Mouse (Mus musculus) testis, adult 2 months (tissue): ENCODE results near the gene Carmil1. TPM values are rescaled to one million over a fixed set of nuclear protein-coding genes. Genes with fewer than 3 reads are reported as not detected.

Experiments
- H3K27ac ChIP-seq: fragments of 200-500 bp; 2 replicates; pipeline ENCODE4 v1.5.1; 2012; ENCODE audit warnings: low read depth, low read length; ENCODE audit not compliant: control insufficient read depth, insufficient read depth
- H3K27me3 ChIP-seq: fragments of 200-500 bp; 2 replicates; pipeline ENCODE4 v1.6.1; 2012; ENCODE audit warnings: mild to moderate bottlenecking, low read length, moderate library complexity; ENCODE audit not compliant: control insufficient read depth, insufficient read depth
- H3K36me3 ChIP-seq: fragments of 200-500 bp; 2 replicates; pipeline ENCODE4 v1.6.1; 2012; ENCODE audit warnings: mild to moderate bottlenecking, low read length; ENCODE audit not compliant: control insufficient read depth, insufficient read depth
- H3K4me1 ChIP-seq: fragments of 200-500 bp; 2 replicates; pipeline ENCODE4 v1.6.1; 2012; ENCODE audit warnings: low read length; ENCODE audit not compliant: control insufficient read depth, insufficient read depth
- H3K4me3 ChIP-seq: fragments of 200-500 bp; 2 replicates; pipeline ENCODE4 v1.5.1; 2012; ENCODE audit warnings: low read depth, mild to moderate bottlenecking, low read length, moderate library complexity, mixed read lengths; ENCODE audit not compliant: control insufficient read depth
- CTCF ChIP-seq: fragments of 200-500 bp; IDR thresholded peaks from 2 replicates; pipeline ENCODE4 v1.5.1; 2012; ENCODE audit warnings: low read depth, mild to moderate bottlenecking, inconsistent platforms, low read length, moderate library complexity; ENCODE audit not compliant: control insufficient read depth, insufficient read depth, insufficient replicate concordance
- POLR2A ChIP-seq: fragments of 200-500 bp; IDR thresholded peaks from 2 replicates; pipeline ENCODE4 v1.6.1; 2012; ENCODE audit warnings: low read depth, mild to moderate bottlenecking, inconsistent platforms, low read length, moderate library complexity; ENCODE audit not compliant: control insufficient read depth
- polyA plus RNA-seq: library from polyadenylated mRNA; depleted of rRNA; stranded (reverse); fragments of >200 nt; gene quantifications from 2 replicates; pipeline ENCODE4 v1.2.3, GENCODE M21; 2012

Gene Carmil1
- polyA plus RNA-seq, 1 experiment, result 32.8 TPM

GRCm38 (mm10) chr13:24131319-24131718, 149.3 kb downstream of the Carmil1 start:
- H3K27ac ChIP-seq, result no peak overlapping the region
- no peak overlapping the region for H3K4me3 ChIP-seq
- H3K4me1 ChIP-seq, result no peaks in the 10 kb centered on the region
- TF ChIP-seq POLR2A, result no peak
- no peak for TF ChIP-seq CTCF
- no peaks in the 10 kb centered on the region for H3K36me3 ChIP-seq
- no peaks in the 10 kb centered on the region for H3K27me3 ChIP-seq

- TF ChIP-seq POLR2A (no peak), CTCF (no peak)
- Histone ChIP-seq H3K4me1 (no peaks in the 10 kb centered on the region), H3K4me3 (no peak overlapping the region), H3K27me3 (no peaks in the 10 kb centered on the region), H3K36me3 (no peaks in the 10 kb centered on the region), H3K27ac (no peak overlapping the region)
Measured at GRCm38 (mm10) chr13:24130741-24131140, 149.9 kb downstream of the Carmil1 start.

GRCm38 (mm10) chr13:24128731-24129130, 151.9 kb downstream of the Carmil1 start:
- Histone ChIP-seq H3K36me3 (no peaks in the 10 kb centered on the region), H3K4me3 (no peak overlapping the region), H3K4me1 (no peaks in the 10 kb centered on the region), H3K27me3 (no peaks in the 10 kb centered on the region), H3K27ac (no peak overlapping the region)
- TF ChIP-seq CTCF, result no peak
- TF ChIP-seq POLR2A, result no peak

GRCm38 (mm10) chr13:24125865-24126264, 154.7 kb downstream of the Carmil1 start:
- Histone ChIP-seq H3K27me3 (no peaks in the 10 kb centered on the region), H3K4me1 (no peaks in the 10 kb centered on the region), H3K36me3 (no peaks in the 10 kb centered on the region), H3K27ac (no peak overlapping the region), H3K4me3 (no peak overlapping the region)
- TF ChIP-seq POLR2A (no peak), CTCF (no peak)

GRCm38 (mm10) chr13:24117181-24117812, 163.3 kb downstream of the Carmil1 start:
- no peaks in the 10 kb centered on the region for H3K36me3 ChIP-seq
- H3K4me3 ChIP-seq, result no peak overlapping the region
- TF ChIP-seq CTCF (no peak), POLR2A (no peak)
- no peaks in the 10 kb centered on the region for H3K27me3 ChIP-seq
- H3K27ac ChIP-seq, result no peak overlapping the region
- no peaks in the 10 kb centered on the region for H3K4me1 ChIP-seq

- H3K27me3 ChIP-seq, result no peaks in the 10 kb centered on the region
- TF ChIP-seq CTCF (peak; percentile 40; the same call in 1 of the 2 replicates), POLR2A (no peak)
- no peaks in the 10 kb centered on the region for H3K4me1 ChIP-seq
- no peak overlapping the region for H3K4me3 ChIP-seq
- no peaks in the 10 kb centered on the region for H3K36me3 ChIP-seq
- H3K27ac ChIP-seq, result no peak overlapping the region
Measured at GRCm38 (mm10) chr13:24112689-24113348, 167.8 kb downstream of the Carmil1 start.

GRCm38 (mm10) chr13:24110329-24110728, 170.3 kb downstream of the Carmil1 start:
- no peaks in the 10 kb centered on the region for H3K4me1 ChIP-seq
- TF ChIP-seq POLR2A (no peak), CTCF (no peak)
- H3K27ac ChIP-seq, result no peak overlapping the region
- no peak overlapping the region for H3K4me3 ChIP-seq
- no peaks in the 10 kb centered on the region for H3K36me3 ChIP-seq
- no peaks in the 10 kb centered on the region for H3K27me3 ChIP-seq
